Mouse (Mus musculus): ENCODE measurements around the gene Gtpbp3.

GRCm38 (mm10) chr8:71521634-71522033 is 33.7 kb downstream of the Gtpbp3 start:
- 0 out of 2 replicates have a peak, but pooled peaks have one; percentile 22 for TF ChIP-seq POLR2A (IDR thresholded peaks at IDR 0.05; ENCODE audit: control insufficient read depth, extremely low read depth, insufficient read depth, low read length, poor library complexity)
- peak; percentile 91 for TF ChIP-seq CTCF (IDR thresholded peaks at IDR 0.05; ENCODE audit: borderline replicate concordance, control insufficient read depth, extremely low read depth, insufficient read depth, low read length, poor library complexity)
